ENCODE assay signal across 8 mouse cellular contexts in the genomic region with DNA sequence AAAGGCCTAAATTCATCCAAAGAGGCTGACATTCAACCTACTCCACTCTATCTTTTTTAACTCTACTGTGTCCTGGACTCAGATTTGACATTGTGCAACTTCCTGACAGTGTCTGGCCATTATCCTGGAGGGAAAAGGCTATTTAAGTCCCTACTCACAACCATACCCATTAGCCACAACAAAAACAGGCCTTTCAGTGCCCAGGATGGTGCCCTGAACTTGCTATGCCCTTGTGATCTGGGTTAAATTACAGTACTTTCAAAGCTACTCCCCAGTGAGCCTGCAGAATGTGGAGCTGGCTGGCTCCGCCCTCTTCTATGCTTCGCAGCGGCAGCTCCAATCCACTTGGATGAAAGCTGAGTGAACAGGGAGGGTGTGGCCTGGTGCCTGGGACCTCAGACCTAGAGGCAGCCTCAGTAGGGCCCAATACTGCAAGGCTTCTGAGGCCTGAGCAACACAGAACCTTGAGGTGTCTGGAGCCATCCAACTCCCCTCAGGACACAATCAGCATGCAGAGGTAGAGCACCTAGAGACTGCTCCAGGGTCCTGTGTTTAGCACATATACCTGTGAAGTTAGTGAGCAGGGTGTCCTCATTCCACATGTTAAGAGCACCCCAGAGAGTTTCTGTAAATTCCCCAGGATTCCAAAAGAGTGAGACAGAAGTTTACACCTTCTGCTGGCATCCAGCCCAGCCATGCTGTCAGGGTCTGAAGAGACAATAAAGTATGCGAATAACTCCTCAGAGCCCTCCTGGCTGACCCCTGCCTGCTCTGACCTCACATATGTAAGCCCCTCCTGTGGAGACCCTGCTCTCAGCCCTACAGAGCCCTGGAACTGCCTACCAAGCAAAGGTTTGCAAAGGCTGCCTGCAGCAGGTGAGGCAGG. TPM values are rescaled to one million over a fixed set of nuclear protein-coding genes. Genes with fewer than 3 reads are reported as not detected.
A peak's percentile ranks its signal among the peaks of the same experiment; 100 is the strongest.
DNase-seq lines count a peak whose midpoint lies in the region; ATAC-seq lines count a peak whose summit lies in the region.

No protein-coding gene starts in this region.

- H3K27ac ChIP-seq in embryonic facial prominence, embryonic 14.5 days (replicated peaks; ENCODE audit: low read depth, low read length), result peak overlapping the region; percentile 35
- peak overlapping the region; percentile 68 for H3K27ac ChIP-seq in heart, embryonic 16.5 days (ENCODE audit: low read length)

- peak overlapping the region; percentile 27; the same call in 1 of the 2 replicates for H3K9ac ChIP-seq in embryonic facial prominence, embryonic 14.5 days (ENCODE audit: low read depth, low read length)
- 0 out of 2 replicates have a peak overlapping the region, but pooled peaks have one; percentile 19 for H3K9ac ChIP-seq in heart, embryonic 16.5 days (ENCODE audit: low read length)

- no peaks in the 10 kb centered on the region for H3K9me3 ChIP-seq in embryonic facial prominence, embryonic 14.5 days (ENCODE audit: control insufficient read depth, low read length)
- peaks cover 4% of the 10 kb centered on the region; the same call in 1 of the 2 replicates for H3K9me3 ChIP-seq in heart, embryonic 16.5 days (replicated peaks; ENCODE audit: control insufficient read depth, low read length)

- peaks cover 14% of the 10 kb centered on the region for H3K4me1 ChIP-seq in embryonic facial prominence, embryonic 14.5 days (ENCODE audit: control insufficient read depth, insufficient read depth, low read length)
- peaks cover 25% of the 10 kb centered on the region for H3K4me1 ChIP-seq in heart, embryonic 16.5 days (ENCODE audit: control insufficient read depth, insufficient read depth, low read length)

- no peaks in the 10 kb centered on the region for H3K36me3 ChIP-seq in embryonic facial prominence, embryonic 14.5 days (ENCODE audit: control insufficient read depth, insufficient read depth, low read length)
- no peaks in the 10 kb centered on the region for H3K36me3 ChIP-seq in heart, embryonic 16.5 days (ENCODE audit: control insufficient read depth, insufficient read depth)

- 13% methylated on average over 4 of the region's 4 CpGs for WGBS in embryonic facial prominence, embryonic 14.5 days
- WGBS in heart, embryonic 16.5 days, result 19% methylated on average over 4 of the region's 4 CpGs

- intact Hi-C loops in left cerebral cortex, postnatal 25 days (cut with DNase I), result no loop called here

- no peak overlapping the region for H3K4me3 ChIP-seq in embryonic facial prominence, embryonic 14.5 days (ENCODE audit: low read depth, low read length)
- no peak overlapping the region for H3K4me3 ChIP-seq in heart, embryonic 16.5 days (ENCODE audit: low read length)

- H3K27me3 ChIP-seq in embryonic facial prominence, embryonic 14.5 days (replicated peaks; ENCODE audit: control insufficient read depth, insufficient read depth, low read length), result no peaks in the 10 kb centered on the region
- no peaks in the 10 kb centered on the region for H3K27me3 ChIP-seq in heart, embryonic 16.5 days (ENCODE audit: control insufficient read depth, insufficient read depth, low read length)

- peak; percentile 93 for DNase-seq in ZHBTc4 (ENCODE audit: low read depth, low spot score)
- DNase-seq in embryonic facial prominence, embryonic 14.5 days (ENCODE audit: low spot score), result peak; percentile 91
- DNase-seq in kidney, postnatal 14 days, result peak; percentile 82
- DNase-seq in mesoderm, embryonic 11.5 days (ENCODE audit: low read depth, low spot score), result peak; percentile 73
- no peak for DNase-seq in left cerebral cortex, postnatal 25 days (ENCODE audit: low spot score in 2 of 2)
- no peak for DNase-seq in frontal cortex, postnatal 14 days (ENCODE audit: low spot score in 2 of 2)
- no peak for DNase-seq in thymus, postnatal 10 days (ENCODE audit: low spot score in 2 of 2)

- peak; percentile 97 for ATAC-seq in embryonic facial prominence, embryonic 14.5 days (ENCODE audit: low read depth)
- ATAC-seq in heart, embryonic 16.5 days (replicated peaks; ENCODE audit: extremely low read depth, insufficient read depth, low FRiP score), result peak; percentile 70

- no peak overlapping the region for H3K4me2 ChIP-seq in embryonic facial prominence, embryonic 14.5 days (ENCODE audit: low read depth, low read length)
- no peak overlapping the region for H3K4me2 ChIP-seq in heart, embryonic 16.5 days (ENCODE audit: low read depth, low read length)

RNA-seq across cellular contexts. Expression of a gene that starts 60.0 kb away (rescaled TPM):
- 65.8 and 69.3 TPM in 2 replicates for polyA plus RNA-seq in embryonic facial prominence, embryonic 14.5 days (2014; fragmentation: Nextera tagmentation; extraction: Ambion mirVana)
- polyA plus RNA-seq in heart, embryonic 16.5 days (2015; fragmentation: Nextera tagmentation; extraction: Ambion mirVana), result 40.4 and 49.9 TPM in 2 replicates
- 100 to 1,000 TPM; 117 TPM for total RNA-seq in left cerebral cortex, postnatal 25 days (2021)

Comparison
In these comparisons a context has a peak if more than half of its experiments do, and no peak if none do; other contexts are left out.
1. DNase-seq: peak in ZHBTc4 (single experiment), embryonic facial prominence, embryonic 14.5 days (single experiment), kidney, postnatal 14 days (single experiment) and mesoderm, embryonic 11.5 days (single experiment); none in left cerebral cortex, postnatal 25 days (0 of 2), frontal cortex, postnatal 14 days (0 of 2) and thymus, postnatal 10 days (0 of 2).